Mouse (Mus musculus) liver, embryonic 11.5 days (tissue): ENCODE measurements at regions not wholly inside any gene's neighbourhood (a gene's known extent, or its start where the extent isn't known, plus 50 kb on each side); places are given as distances from the start of the nearest gene placed in this dataset.

Experiments
- ATAC-seq: fragments of 200-750 bp; cut with Nextera tagmentation; replicated peaks from 2 replicates; pipeline ENCODE4 v1.8.0; 2017; ENCODE audit warnings: moderate number of reproducible peaks, mild to moderate bottlenecking, moderate TSS enrichment, moderate library complexity; ENCODE audit not compliant: low FRiP score
- DNase-seq: peaks from one replicate; pipeline ENCODE4 v3.0.0-alpha.2; 2017; ENCODE audit warnings: low spot score
- H3K27ac ChIP-seq: fragments of 300-500 bp; sonication (generic); 2 replicates; pipeline ENCODE4 v1.5.1; 2014; ENCODE audit warnings: mild to moderate bottlenecking, low read depth, low read length, control low read depth
- H3K27me3 ChIP-seq: fragments of 300-500 bp; sonication (generic); replicated peaks from 2 replicates; pipeline ENCODE4 v1.6.1; 2014; ENCODE audit warnings: low read length, mixed read lengths; ENCODE audit not compliant: control insufficient read depth, insufficient read depth
- H3K36me3 ChIP-seq: fragments of 300-500 bp; sonication (generic); 2 replicates; pipeline ENCODE4 v1.6.1; 2014; ENCODE audit warnings: mild to moderate bottlenecking, low read length, moderate library complexity, mixed read lengths; ENCODE audit not compliant: control insufficient read depth, insufficient read depth
- H3K4me1 ChIP-seq: fragments of 300-500 bp; sonication (generic); replicated peaks from 2 replicates; pipeline ENCODE4 v1.6.1; 2014; ENCODE audit warnings: low read length, mixed read lengths; ENCODE audit not compliant: control insufficient read depth, insufficient read depth
- H3K4me2 ChIP-seq: fragments of 300-500 bp; sonication (generic); 2 replicates; pipeline ENCODE4 v1.6.1; 2014; ENCODE audit warnings: mild to moderate bottlenecking, control low read depth, moderate library complexity
- H3K4me3 ChIP-seq: fragments of 300-500 bp; sonication (generic); 2 replicates; pipeline ENCODE4 v1.5.1; 2014; ENCODE audit warnings: low read depth, low read length, control low read depth
- H3K9ac ChIP-seq: fragments of 300-500 bp; sonication (generic); 2 replicates; pipeline ENCODE4 v1.6.1; 2014; ENCODE audit warnings: low read depth, low read length, control low read depth
- H3K9me3 ChIP-seq: fragments of 300-500 bp; sonication (generic); 2 replicates; pipeline ENCODE4 v1.6.1; 2016; ENCODE audit warnings: low read length, inconsistent platforms, mixed read lengths; ENCODE audit not compliant: control insufficient read depth
- WGBS: fragments of 180-500 bp; shearing (Covaris S2); extraction: QIAGEN DNeasy Blood & Tissue Kit; methylation state at CpG from one replicate; pipeline ENCODE4 v1.1.7; 2014; 5-methylcytosine and 5-hydroxymethylcytosine counted together

GRCm38 (mm10) chr7:125262672-125263365 lies 181.7 kb upstream of the Kdm8 start:
- DNase-seq = no peak
- Histone ChIP-seq H3K36me3 (no peaks in the 10 kb centered on the region), H3K9ac (no peak overlapping the region), H3K27ac (no peak overlapping the region), H3K4me2 (no peak overlapping the region), H3K4me1 (no peaks in the 10 kb centered on the region), H3K4me3 (no peak overlapping the region), H3K9me3 (no peaks in the 10 kb centered on the region), H3K27me3 (no peaks in the 10 kb centered on the region)
- no peak for ATAC-seq
- WGBS = 65% methylated on average over 12 of the region's 12 CpGs

- Histone ChIP-seq H3K9me3 (no peaks in the 10 kb centered on the region), H3K4me3 (no peak overlapping the region), H3K27me3 (no peaks in the 10 kb centered on the region), H3K4me1 (no peaks in the 10 kb centered on the region), H3K27ac (no peak overlapping the region), H3K4me2 (no peak overlapping the region), H3K36me3 (no peaks in the 10 kb centered on the region), H3K9ac (no peak overlapping the region)
- ATAC-seq (no peak), DNase-seq (no peak)
- 75% methylated on average over 2 of the region's 2 CpGs for WGBS
Observed at GRCm38 (mm10) chr7:125263756-125264155, 180.7 kb upstream of the Kdm8 start.

GRCm38 (mm10) chr7:125270711-125271110 lies 173.8 kb upstream of the Kdm8 start:
- no peak for DNase-seq
- H3K4me2 ChIP-seq = no peak overlapping the region
- ATAC-seq = no peak

GRCm38 (mm10) chr7:125271356-125271755 lies 173.1 kb upstream of the Kdm8 start:
- Histone ChIP-seq H3K4me1 (no peaks in the 10 kb centered on the region), H3K27me3 (no peaks in the 10 kb centered on the region), H3K9ac (no peak overlapping the region), H3K4me3 (no peak overlapping the region), H3K4me2 (no peak overlapping the region), H3K9me3 (no peaks in the 10 kb centered on the region), H3K36me3 (no peaks in the 10 kb centered on the region), H3K27ac (no peak overlapping the region)
- ATAC-seq = no peak
- DNase-seq = no peak
- WGBS = 83% methylated on average over 4 of the region's 4 CpGs

More at GRCm38 (mm10) chr7:125270711-125271110, 173.8 kb upstream of the Kdm8 start:
- WGBS = 45% methylated on average over 3 of the region's 3 CpGs
- no peak overlapping the region for H3K4me3 ChIP-seq
- H3K9ac ChIP-seq = no peak overlapping the region
- no peaks in the 10 kb centered on the region for H3K4me1 ChIP-seq
- no peaks in the 10 kb centered on the region for H3K27me3 ChIP-seq
- H3K9me3 ChIP-seq = no peaks in the 10 kb centered on the region
- no peak overlapping the region for H3K27ac ChIP-seq
- H3K36me3 ChIP-seq = no peaks in the 10 kb centered on the region

GRCm38 (mm10) chr7:125281371-125281770 lies 163.1 kb upstream of the Kdm8 start:
- no peaks in the 10 kb centered on the region for H3K9me3 ChIP-seq
- no peaks in the 10 kb centered on the region for H3K4me1 ChIP-seq
- WGBS = 70% methylated on average over 3 of the region's 3 CpGs
- H3K4me3 ChIP-seq = no peak overlapping the region
- no peak overlapping the region for H3K9ac ChIP-seq
- no peaks in the 10 kb centered on the region for H3K27me3 ChIP-seq
- no peaks in the 10 kb centered on the region for H3K36me3 ChIP-seq
- ATAC-seq (no peak), DNase-seq (no peak)
- no peak overlapping the region for H3K4me2 ChIP-seq
- no peak overlapping the region for H3K27ac ChIP-seq

GRCm38 (mm10) chr7:125295226-125295625 lies 149.2 kb upstream of the Kdm8 start:
- Histone ChIP-seq H3K36me3 (no peaks in the 10 kb centered on the region), H3K9me3 (no peaks in the 10 kb centered on the region), H3K4me1 (no peaks in the 10 kb centered on the region), H3K4me3 (no peak overlapping the region), H3K9ac (no peak overlapping the region), H3K4me2 (no peak overlapping the region), H3K27me3 (no peaks in the 10 kb centered on the region), H3K27ac (no peak overlapping the region)
- ATAC-seq (no peak), DNase-seq (no peak)
- 51% methylated on average over 2 of the region's 2 CpGs for WGBS

- ATAC-seq (no peak), DNase-seq (no peak)
- Histone ChIP-seq H3K27ac (no peak overlapping the region), H3K36me3 (no peaks in the 10 kb centered on the region), H3K4me1 (no peaks in the 10 kb centered on the region), H3K27me3 (no peaks in the 10 kb centered on the region), H3K4me3 (no peak overlapping the region), H3K9me3 (no peaks in the 10 kb centered on the region), H3K4me2 (no peak overlapping the region), H3K9ac (no peak overlapping the region)
- 77% methylated on average over 3 of the region's 3 CpGs for WGBS
Observed at GRCm38 (mm10) chr7:125308433-125308832, 136.0 kb upstream of the Kdm8 start.

- DNase-seq = no peak
- WGBS = 83% methylated on average over 4 of the region's 4 CpGs
- Histone ChIP-seq H3K4me3 (no peak overlapping the region), H3K27ac (no peak overlapping the region), H3K27me3 (no peaks in the 10 kb centered on the region), H3K9me3 (no peaks in the 10 kb centered on the region), H3K4me1 (no peaks in the 10 kb centered on the region), H3K36me3 (no peaks in the 10 kb centered on the region), H3K9ac (no peak overlapping the region), H3K4me2 (no peak overlapping the region)
- no peak for ATAC-seq
Observed at GRCm38 (mm10) chr7:125310971-125311370, 133.5 kb upstream of the Kdm8 start.

- H3K27me3 ChIP-seq = no peaks in the 10 kb centered on the region
- no peak for ATAC-seq
- DNase-seq = no peak
- no peak overlapping the region for H3K27ac ChIP-seq
- no peaks in the 10 kb centered on the region for H3K4me1 ChIP-seq
- WGBS = 77% methylated on average over 3 of the region's 3 CpGs
- no peaks in the 10 kb centered on the region for H3K36me3 ChIP-seq
- H3K4me2 ChIP-seq = no peak overlapping the region
- no peak overlapping the region for H3K4me3 ChIP-seq
- no peak overlapping the region for H3K9ac ChIP-seq
- H3K9me3 ChIP-seq = no peaks in the 10 kb centered on the region
Observed at GRCm38 (mm10) chr7:125313604-125314003, 130.9 kb upstream of the Kdm8 start.
